Mouse (Mus musculus) kidney, embryonic 16.5 days (tissue): ENCODE measurements around the gene Mdm4. TPM values are rescaled to one million over a fixed set of nuclear protein-coding genes. Genes with fewer than 3 reads are reported as not detected.
"Not testable (repeated sequence)": the region's sequence is repeated elsewhere in the genome, so short reads cannot be mapped to it uniquely, and the experiment has no call there.

ENCODE experiments used
- ATAC-seq: fragments of 200-750 bp; cut with Nextera tagmentation; 2 replicates; pipeline ENCODE4 v1.8.0; 2017; ENCODE audit warnings: moderate TSS enrichment; ENCODE audit not compliant: low FRiP score, low TSS enrichment
- H3K27ac ChIP-seq: fragments of 300-500 bp; sonication (generic); 2 replicates; pipeline ENCODE4 v1.5.1; 2014; ENCODE audit warnings: low read length
- H3K27me3 ChIP-seq: fragments of 300-500 bp; sonication (generic); 2 replicates; pipeline ENCODE4 v1.6.1; 2014; ENCODE audit warnings: low read length, control low read depth, mixed read lengths; ENCODE audit not compliant: insufficient read depth
- H3K36me3 ChIP-seq: fragments of 300-500 bp; sonication (generic); 2 replicates; pipeline ENCODE4 v1.6.1; 2014; ENCODE audit warnings: low read length, control low read depth, mixed read lengths; ENCODE audit not compliant: insufficient read depth
- H3K4me1 ChIP-seq: fragments of 300-500 bp; sonication (generic); 2 replicates; pipeline ENCODE4 v1.6.1; 2014; ENCODE audit warnings: low read length, control low read depth, mixed read lengths; ENCODE audit not compliant: insufficient read depth
- H3K4me2 ChIP-seq: fragments of 300-500 bp; sonication (generic); replicated peaks from 2 replicates; pipeline ENCODE4 v1.6.1; 2014; ENCODE audit warnings: low read depth, low read length
- H3K4me3 ChIP-seq: fragments of 300-500 bp; sonication (generic); 2 replicates; pipeline ENCODE4 v1.5.1; 2014; ENCODE audit warnings: mild to moderate bottlenecking, low read length
- H3K9ac ChIP-seq: fragments of 300-500 bp; sonication (generic); replicated peaks from 2 replicates; pipeline ENCODE4 v1.6.1; 2014; ENCODE audit warnings: low read length
- H3K9me3 ChIP-seq: fragments of 300-500 bp; sonication (generic); 2 replicates; pipeline ENCODE4 v1.6.1; 2016; ENCODE audit warnings: low read length, control low read depth
- WGBS: fragments of 180-500 bp; shearing (Covaris S2); extraction: QIAGEN DNeasy Blood & Tissue Kit; methylation state at CpG from one replicate; pipeline ENCODE4 v1.1.7; 2014; 5-methylcytosine and 5-hydroxymethylcytosine counted together
- polyA plus RNA-seq: library from polyadenylated mRNA; unstranded; fragments of >200 nt; fragmentation: Nextera tagmentation; extraction: Ambion mirVana; gene quantifications from 2 replicates; pipeline ENCODE4 v1.2.1, GENCODE M21; 2015

The Mdm4 gene
- polyA plus RNA-seq, 1 experiment from 2014 or later: 27.2 TPM

GRCm38 (mm10) chr1:133011955-133012841, 18.2 kb downstream of the Mdm4 start:
- Histone ChIP-seq H3K27ac (no peak overlapping the region), H3K27me3 (no peaks in the 10 kb centered on the region), H3K4me3 (no peak overlapping the region), H3K4me2 (no peak overlapping the region), H3K9me3 (no peaks in the 10 kb centered on the region), H3K9ac (no peak overlapping the region), H3K36me3 (peaks cover 49% of the 10 kb centered on the region), H3K4me1 (no peaks in the 10 kb centered on the region)
- 80% methylated on average over 11 of the region's 13 CpGs for WGBS
- no peak for ATAC-seq

GRCm38 (mm10) chr1:133006571-133006970, 23.8 kb downstream of the Mdm4 start:
- WGBS: 84% methylated on average over 3 of the region's 3 CpGs

GRCm38 (mm10) chr1:133000347-133000746, 30.0 kb downstream of the Mdm4 start:
- Histone ChIP-seq H3K27ac (no peak overlapping the region), H3K27me3 (no peaks in the 10 kb centered on the region), H3K9ac (no peak overlapping the region), H3K36me3 (peaks cover 75% of the 10 kb centered on the region), H3K4me2 (no peak overlapping the region), H3K9me3 (no peaks in the 10 kb centered on the region), H3K4me3 (no peak overlapping the region), H3K4me1 (no peaks in the 10 kb centered on the region)
- no peak for ATAC-seq
- 95% methylated on average over 6 of the region's 6 CpGs for WGBS

More at GRCm38 (mm10) chr1:133006571-133006970, 23.8 kb downstream of the Mdm4 start:
- no peak overlapping the region for H3K27ac ChIP-seq
- no peak overlapping the region for H3K4me2 ChIP-seq
- ATAC-seq: no peak
- no peaks in the 10 kb centered on the region for H3K27me3 ChIP-seq
- H3K9me3 ChIP-seq: no peaks in the 10 kb centered on the region
- H3K36me3 ChIP-seq: peaks cover 49% of the 10 kb centered on the region
- no peak overlapping the region for H3K9ac ChIP-seq
- H3K4me3 ChIP-seq: no peak overlapping the region
- H3K4me1 ChIP-seq: no peaks in the 10 kb centered on the region

- ATAC-seq: no peak
- 92% methylated on average over 7 of the region's 7 CpGs for WGBS
- Histone ChIP-seq H3K36me3 (peaks cover 56% of the 10 kb centered on the region), H3K27me3 (no peaks in the 10 kb centered on the region), H3K4me3 (no peak overlapping the region), H3K4me2 (no peak overlapping the region), H3K9me3 (no peaks in the 10 kb centered on the region), H3K9ac (no peak overlapping the region), H3K4me1 (no peaks in the 10 kb centered on the region), H3K27ac (no peak overlapping the region)
Observed at GRCm38 (mm10) chr1:132991580-132991979, 38.8 kb downstream of the Mdm4 start.

GRCm38 (mm10) chr1:132990733-132991132, 39.6 kb downstream of the Mdm4 start:
- WGBS: 95% methylated on average over 3 of the region's 3 CpGs
- Histone ChIP-seq H3K4me1 (no peaks in the 10 kb centered on the region), H3K27ac (no peak overlapping the region), H3K9ac (no peak overlapping the region), H3K27me3 (no peaks in the 10 kb centered on the region), H3K4me2 (no peak overlapping the region), H3K36me3 (peaks cover 50% of the 10 kb centered on the region), H3K9me3 (no peaks in the 10 kb centered on the region), H3K4me3 (no peak overlapping the region)
- ATAC-seq: no peak

GRCm38 (mm10) chr1:132988556-132989459, 41.6 kb downstream of the Mdm4 start:
- not testable (repeated sequence) for H3K4me3 ChIP-seq, H3K4me2 ChIP-seq, H3K4me1 ChIP-seq, ATAC-seq, H3K9ac ChIP-seq, H3K27me3 ChIP-seq, H3K9me3 ChIP-seq, H3K27ac ChIP-seq
- WGBS: 48% methylated on average over 12 of the region's 12 CpGs
- H3K36me3 ChIP-seq: peaks cover 49% of the 10 kb centered on the region

- H3K4me1 ChIP-seq: no peaks in the 10 kb centered on the region
- H3K9me3 ChIP-seq: no peaks in the 10 kb centered on the region
- peak; percentile 54; the same call in 1 of the 2 replicates for ATAC-seq
- H3K4me2 ChIP-seq: no peak overlapping the region
- no peak overlapping the region for H3K27ac ChIP-seq
- peaks cover 22% of the 10 kb centered on the region for H3K36me3 ChIP-seq
- 62% methylated on average over 7 of the region's 7 CpGs for WGBS
- no peak overlapping the region for H3K9ac ChIP-seq
- H3K27me3 ChIP-seq: no peaks in the 10 kb centered on the region
- no peak overlapping the region for H3K4me3 ChIP-seq
Observed at GRCm38 (mm10) chr1:132982728-132983127, 47.6 kb downstream of the Mdm4 start.

GRCm38 (mm10) chr1:132981232-132981631, 49.1 kb downstream of the Mdm4 start:
- Histone ChIP-seq H3K9ac (no peak overlapping the region), H3K27ac (no peak overlapping the region), H3K27me3 (no peaks in the 10 kb centered on the region), H3K4me3 (no peak overlapping the region), H3K9me3 (no peaks in the 10 kb centered on the region), H3K36me3 (peaks cover 22% of the 10 kb centered on the region), H3K4me1 (no peaks in the 10 kb centered on the region), H3K4me2 (no peak overlapping the region)
- ATAC-seq: no peak
- WGBS: 90% methylated on average over 6 of the region's 6 CpGs

- no peak for ATAC-seq
- Histone ChIP-seq H3K27me3 (no peaks in the 10 kb centered on the region), H3K27ac (no peak overlapping the region), H3K4me2 (no peak overlapping the region), H3K9ac (no peak overlapping the region), H3K4me1 (no peaks in the 10 kb centered on the region), H3K36me3 (peaks cover 4% of the 10 kb centered on the region; the same call in 1 of the 2 replicates), H3K9me3 (no peaks in the 10 kb centered on the region), H3K4me3 (no peak overlapping the region)
- WGBS: 67% methylated on average over 1 of the region's 1 CpGs
Observed at GRCm38 (mm10) chr1:132977402-132977801, 53.0 kb downstream of the Mdm4 start.
